33 mouse cellular contexts compared by ENCODE assay signal in genomic region chr6:128025997-128026396, GRCm38 (mm10).
"Had no signal": no experiment of that assay in that cellular context is flagged by ENCODE, and none has a peak within 500 bp of the region (broad histone marks: within the 10 kb centered on the region; RNA-seq: fewer than 3 reads in every experiment).

No protein-coding gene starts in this region.

- H3K4me2 ChIP-seq: limb, embryonic 12.5 days; limb, embryonic 13.5 days; limb, embryonic 15.5 days; liver, embryonic 11.5 days; liver, embryonic 12.5 days; liver, embryonic 13.5 days; liver, embryonic 15.5 days; lung, embryonic 14.5 days; lung, embryonic 15.5 days; midbrain, embryonic 11.5 days; midbrain, embryonic 12.5 days; midbrain, embryonic 13.5 days; midbrain, embryonic 15.5 days; neural tube, embryonic 12.5 days; neural tube, embryonic 13.5 days had no signal

- DNase-seq: left cerebral cortex, postnatal 4 days; liver; liver, embryonic 13.5 days; liver, postnatal 0 days; lung, adult 18-20 months; lung, adult 2 months; lung, embryonic 14.5 days; lung, postnatal 10 days; lung, postnatal 14 days; lung, postnatal 36 days; lung, postnatal 4 days; midbrain, embryonic 14.5 days had no signal

- ATAC-seq: liver, embryonic 12.5 days; liver, postnatal 0 days; lung, postnatal 0 days; midbrain, embryonic 13.5 days; midbrain, embryonic 15.5 days; midbrain, embryonic 16.5 days had no signal

- H3K9ac ChIP-seq: limb, embryonic 12.5 days; limb, embryonic 13.5 days; limb, embryonic 15.5 days; liver, embryonic 12.5 days; liver, embryonic 13.5 days; liver, embryonic 14.5 days; liver, embryonic 15.5 days; liver, postnatal 0 days; lung, embryonic 14.5 days; lung, embryonic 15.5 days; midbrain, embryonic 12.5 days; midbrain, embryonic 13.5 days; midbrain, embryonic 15.5 days; neural tube, embryonic 12.5 days; neural tube, embryonic 13.5 days had no signal

- H3K36me3 ChIP-seq: limb, embryonic 10.5 days; limb, embryonic 12.5 days; limb, embryonic 13.5 days; liver, embryonic 12.5 days; liver, embryonic 13.5 days; liver, embryonic 15.5 days; lung, embryonic 15.5 days; midbrain, embryonic 10.5 days; midbrain, embryonic 12.5 days; midbrain, embryonic 13.5 days; midbrain, embryonic 15.5 days; neural tube, embryonic 12.5 days; neural tube, embryonic 13.5 days had no signal

- H3K27ac ChIP-seq: limb, embryonic 10.5 days; limb, embryonic 12.5 days; limb, embryonic 13.5 days; limb, embryonic 15.5 days; liver, embryonic 12.5 days; liver, embryonic 13.5 days; liver, embryonic 14.5 days; liver, embryonic 15.5 days; lung, embryonic 15.5 days; macrophage; midbrain, embryonic 10.5 days; midbrain, embryonic 12.5 days; midbrain, embryonic 13.5 days; midbrain, embryonic 15.5 days; neural tube, embryonic 12.5 days; neural tube, embryonic 13.5 days had no signal

- H3K4me3 ChIP-seq: limb, embryonic 10.5 days; limb, embryonic 12.5 days; limb, embryonic 13.5 days; limb, embryonic 15.5 days; liver, embryonic 12.5 days; liver, embryonic 13.5 days; liver, embryonic 15.5 days; lung, embryonic 15.5 days; megakaryocyte, embryonic 14.5 days; midbrain, embryonic 10.5 days; midbrain, embryonic 12.5 days; midbrain, embryonic 13.5 days; midbrain, embryonic 15.5 days; myocyte; neural tube, embryonic 12.5 days; neural tube, embryonic 13.5 days had no signal

- H3K27me3 ChIP-seq: limb, embryonic 12.5 days; limb, embryonic 13.5 days; limb, embryonic 15.5 days; liver, embryonic 12.5 days; liver, embryonic 13.5 days; liver, embryonic 15.5 days; lung, embryonic 15.5 days; midbrain, embryonic 13.5 days; midbrain, embryonic 15.5 days; neural tube, embryonic 13.5 days had no signal

- H3K4me1 ChIP-seq: liver, embryonic 12.5 days; liver, embryonic 15.5 days had no signal

- H3K9me3 ChIP-seq: limb, embryonic 10.5 days; limb, embryonic 12.5 days; limb, embryonic 13.5 days; limb, embryonic 15.5 days; liver, embryonic 12.5 days; liver, embryonic 13.5 days; liver, embryonic 15.5 days; lung, embryonic 15.5 days; megakaryocyte, embryonic 14.5 days; midbrain, embryonic 10.5 days; midbrain, embryonic 12.5 days; midbrain, embryonic 13.5 days; midbrain, embryonic 15.5 days; neural tube, embryonic 12.5 days; neural tube, embryonic 13.5 days had no signal
